Mouse (Mus musculus): ENCODE results near the gene Gm10031.
"Not testable (repeated sequence)": the region's sequence is repeated elsewhere in the genome, so short reads cannot be mapped to it uniquely, and the experiment has no call there.

DNA sequence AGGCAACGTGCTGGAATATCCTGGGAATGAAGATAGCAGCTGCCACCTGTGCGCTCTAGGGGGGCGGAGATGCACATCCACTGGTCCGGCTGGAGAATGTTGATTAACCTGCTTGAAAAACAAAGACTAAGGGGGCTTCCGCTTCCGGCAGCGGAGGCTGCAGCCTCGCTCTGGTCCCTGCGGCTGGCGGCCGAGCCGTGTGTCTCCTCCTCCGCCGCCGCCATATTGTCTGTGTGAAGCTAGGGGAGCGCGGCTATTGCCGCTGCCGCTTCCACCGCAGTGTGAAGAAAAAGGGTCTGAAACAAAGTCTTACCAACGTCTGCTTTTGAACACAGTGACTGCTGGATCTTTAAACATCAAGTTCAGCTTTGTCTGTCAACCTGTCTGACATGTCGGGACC, at the start of gene Gm10031:
- not testable (repeated sequence) for TF ChIP-seq CTCF (IDR thresholded peaks at IDR 0.05; ENCODE audit: low read depth, low read length); POLR2A (IDR thresholded peaks at IDR 0.05; ENCODE audit: extremely low read depth, insufficient read depth, low read length)
